Mouse (Mus musculus) heart, postnatal 0 days (tissue): ENCODE results near the gene Iqce.

Experiments
- CTCF ChIP-seq: IDR thresholded peaks from 2 replicates; pipeline ENCODE4 v1.5.1; 2016; ENCODE audit warnings: antibody characterized with exemption, control low read depth, low read depth
- EP300 ChIP-seq: IDR thresholded peaks from 2 replicates; pipeline ENCODE4 v1.6.1; 2016; ENCODE audit warnings: antibody characterized with exemption, low read depth

- TF ChIP-seq CTCF (no peak), EP300 (no peak)
Observed at GRCm38 (mm10) chr5:140695987-140696386, 6.2 kb downstream of the Iqce start.
